Mouse (Mus musculus) hematopoietic stem cell, adult 5-6 weeks (primary cell): ENCODE results near the gene Gm42674. TPM values are rescaled to one million over a fixed set of nuclear protein-coding genes. Genes with fewer than 3 reads are reported as not detected.

Source experiments
- ATAC-seq, 2 experiments: fragments of 125-278 bp in 1 of 2; replicated peaks in 1 of 2; 2 replicates each; pipeline ENCODE4 v1.8.0; 2016 to 2017; ENCODE audit warnings: inconsistent platforms in 2 of 2, mild to moderate bottlenecking in 2 of 2, moderate number of reproducible peaks in 2 of 2, low read depth in 1 of 2, moderate TSS enrichment in 1 of 2; ENCODE audit not compliant: low FRiP score in 2 of 2, poor library complexity in 2 of 2, severe bottlenecking in 2 of 2, insufficient read depth in 1 of 2, low TSS enrichment in 1 of 2
- total RNA-seq: library from RNA; stranded (forward); fragments of 172-1452, 232-1000 nt; gene quantifications from 2 replicates; pipeline ENCODE4 v1.2.3, GENCODE M21; 2017

The Gm42674 gene
- total RNA-seq: not detected in 2 replicates

DNA sequence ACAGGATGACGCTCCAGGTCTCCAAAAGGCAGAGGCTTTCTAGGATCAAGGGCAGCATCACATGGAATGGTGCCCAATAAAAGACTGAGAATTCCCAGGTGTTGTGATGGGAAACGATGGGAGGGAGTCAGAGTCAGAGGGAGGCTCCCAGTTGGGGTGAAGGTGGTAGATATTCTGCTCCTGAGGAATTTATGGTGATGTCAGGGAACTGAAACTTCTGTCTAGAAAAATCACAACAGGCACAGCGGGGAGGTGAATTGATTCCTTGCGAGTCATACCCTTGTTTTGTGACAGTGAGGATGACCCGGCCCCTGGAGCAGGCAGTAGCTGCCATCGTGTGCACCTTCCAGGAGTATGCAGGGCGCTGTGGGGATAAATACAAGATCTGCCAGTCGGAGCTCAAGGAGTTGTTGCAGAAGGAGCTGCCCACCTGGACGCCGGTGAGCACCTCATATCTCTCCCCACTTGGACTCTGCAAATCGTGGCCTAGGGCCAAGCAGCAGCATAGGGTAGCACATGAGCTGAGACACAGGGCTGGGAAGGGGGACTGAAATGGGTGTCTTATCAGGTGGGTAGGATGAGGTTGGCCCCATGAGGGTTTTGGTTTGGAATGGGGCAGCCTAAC lies at the start of gene Gm42674:
Gene Gm42674, plus strand, starts transcription at position 419 of the 625 bp plus-strand sequence.
- ATAC-seq: no peak

DNA sequence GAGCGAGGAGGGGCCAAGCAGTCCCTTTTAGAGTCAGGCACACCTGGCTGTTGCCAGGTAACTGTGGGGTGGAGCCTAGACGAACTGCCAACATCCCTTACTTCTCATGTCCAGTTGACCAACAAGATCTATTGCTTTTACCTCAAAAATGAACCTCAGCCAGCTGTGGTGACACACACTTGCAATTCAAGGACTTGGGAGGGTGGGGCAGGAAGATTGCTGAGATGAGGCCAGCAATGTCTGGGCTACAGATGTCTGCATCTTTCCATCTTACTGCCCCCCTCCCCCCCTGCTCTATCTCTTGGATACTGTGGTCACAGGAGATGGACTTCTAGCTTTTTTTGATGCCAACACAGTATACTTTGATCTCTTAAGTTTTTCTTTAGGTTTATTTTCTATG lies 49.5 kb upstream of the Gm42674 start:
- ATAC-seq: no peak

- no peak for ATAC-seq
These were observed 45.8 kb upstream of the Gm42674 start for GRCm38 (mm10) chr3:90555954-90556353.

- ATAC-seq: no peak
These were observed 41.6 kb upstream of the Gm42674 start, which contains the start of gene S100a3 for GRCm38 (mm10) chr3:90560008-90560628. Gene S100a3 (plus strand): TSS chr3:90560578.

GRCm38 (mm10) chr3:90574691-90575090 lies 27.0 kb upstream of the Gm42674 start:
- no peak for ATAC-seq

DNA sequence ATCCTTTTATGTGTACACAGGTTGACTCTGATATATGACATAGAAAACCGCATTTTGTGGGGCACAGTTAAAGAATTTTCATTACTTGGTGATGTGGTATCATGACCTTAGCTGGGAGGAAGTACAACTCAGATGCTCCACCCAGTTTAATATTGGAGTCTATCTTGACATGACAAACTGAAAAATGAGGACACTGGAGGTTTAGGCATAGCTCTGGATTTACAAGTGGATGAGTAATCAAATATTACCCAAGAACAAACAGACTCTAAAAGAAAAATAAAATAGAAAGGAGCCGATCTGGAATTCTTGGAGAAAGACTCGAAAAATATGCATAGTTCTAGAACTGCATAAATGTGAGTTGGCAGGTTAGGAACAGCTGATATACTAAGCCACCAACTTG lies 26.4 kb upstream of the Gm42674 start:
- ATAC-seq: no peak

DNA sequence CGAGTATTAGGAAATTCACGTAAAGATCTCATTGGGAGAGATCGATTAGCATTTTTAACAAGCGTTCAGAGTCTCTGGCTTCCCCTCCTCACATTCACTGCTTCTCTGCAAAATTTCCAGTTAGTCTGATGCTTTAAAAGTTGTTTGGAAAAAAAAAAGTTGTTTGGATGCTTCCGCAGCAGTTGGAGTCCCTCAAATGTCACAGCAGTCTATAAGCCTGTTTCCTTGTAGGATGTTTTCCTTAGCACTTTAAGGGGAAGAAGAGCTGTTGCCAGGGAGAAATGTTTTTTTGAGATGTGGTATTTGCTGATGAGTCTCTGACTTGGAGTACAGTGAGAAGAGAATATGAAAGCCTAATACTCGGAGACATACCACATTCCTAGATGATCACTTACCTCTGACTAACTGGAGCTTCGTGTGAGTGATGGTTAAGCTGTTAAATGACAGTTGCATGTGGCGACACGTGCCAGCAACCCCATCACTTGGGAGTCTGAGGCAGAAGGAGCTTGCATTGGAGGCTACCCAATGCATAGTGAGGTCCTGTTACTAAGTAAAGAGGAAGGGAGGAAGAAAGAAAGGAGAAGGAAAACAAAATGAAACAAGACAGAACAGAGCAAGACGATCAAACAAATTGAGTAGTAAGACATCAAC lies 25.2 kb upstream of the Gm42674 start:
- ATAC-seq: no peak

DNA sequence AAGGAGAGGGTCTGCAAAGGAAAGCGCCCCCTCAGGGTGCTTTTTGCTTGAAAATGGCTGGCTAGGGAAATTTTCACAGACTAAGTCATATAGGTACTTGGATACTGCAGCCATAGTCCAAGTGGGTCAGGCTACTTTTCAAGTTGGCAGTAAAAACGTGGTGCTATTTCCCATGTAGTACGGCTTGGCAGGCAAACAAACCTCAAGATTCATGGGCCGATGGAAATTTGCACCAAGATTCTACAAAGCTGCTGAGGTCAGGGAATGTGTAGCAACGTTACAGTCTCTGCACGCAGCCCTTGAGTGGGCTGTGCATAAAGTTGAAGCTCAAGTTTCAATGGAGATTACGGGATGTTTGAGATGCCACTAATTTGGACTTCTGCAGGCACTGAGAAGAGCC lies 22.3 kb upstream of the Gm42674 start:
- ATAC-seq: no peak

DNA sequence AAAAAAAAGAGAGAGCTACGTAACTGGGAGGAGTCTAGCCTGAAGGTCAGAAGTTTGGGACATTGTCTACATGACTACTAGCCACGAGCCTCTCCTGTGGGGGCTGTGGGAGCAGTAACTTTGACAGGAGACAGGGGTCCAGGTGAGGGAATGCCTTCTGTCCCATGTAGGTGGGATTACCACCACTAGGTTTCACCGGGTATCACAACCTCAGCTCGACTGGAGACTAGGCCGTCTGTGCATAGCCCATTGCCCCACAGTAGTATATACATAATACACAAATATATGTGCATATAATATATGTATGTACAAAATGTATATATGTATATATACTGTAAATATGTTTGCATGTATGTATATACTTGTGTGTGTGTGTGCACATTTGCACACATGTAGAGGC lies 20.6 kb upstream of the Gm42674 start:
- no peak for ATAC-seq

- ATAC-seq: no peak
These were observed 19.5 kb upstream of the Gm42674 start for GRCm38 (mm10) chr3:90582156-90582555.

GRCm38 (mm10) chr3:90582556-90582955 lies 19.1 kb upstream of the Gm42674 start:
- ATAC-seq: no peak

GRCm38 (mm10) chr3:90583893-90584292 lies 17.8 kb upstream of the Gm42674 start:
- ATAC-seq: no peak

- peak in 1 of 2 experiments; percentile 46; a peak in 1 of 4 replicates for ATAC-seq
These were observed 16.1 kb upstream of the Gm42674 start for GRCm38 (mm10) chr3:90585595-90585994.

- ATAC-seq: no peak
These were observed 15.6 kb upstream of the Gm42674 start for GRCm38 (mm10) chr3:90586016-90586643.

- ATAC-seq: peak; percentile 80
These were observed 14.8 kb upstream of the Gm42674 start for GRCm38 (mm10) chr3:90586906-90587305.

DNA sequence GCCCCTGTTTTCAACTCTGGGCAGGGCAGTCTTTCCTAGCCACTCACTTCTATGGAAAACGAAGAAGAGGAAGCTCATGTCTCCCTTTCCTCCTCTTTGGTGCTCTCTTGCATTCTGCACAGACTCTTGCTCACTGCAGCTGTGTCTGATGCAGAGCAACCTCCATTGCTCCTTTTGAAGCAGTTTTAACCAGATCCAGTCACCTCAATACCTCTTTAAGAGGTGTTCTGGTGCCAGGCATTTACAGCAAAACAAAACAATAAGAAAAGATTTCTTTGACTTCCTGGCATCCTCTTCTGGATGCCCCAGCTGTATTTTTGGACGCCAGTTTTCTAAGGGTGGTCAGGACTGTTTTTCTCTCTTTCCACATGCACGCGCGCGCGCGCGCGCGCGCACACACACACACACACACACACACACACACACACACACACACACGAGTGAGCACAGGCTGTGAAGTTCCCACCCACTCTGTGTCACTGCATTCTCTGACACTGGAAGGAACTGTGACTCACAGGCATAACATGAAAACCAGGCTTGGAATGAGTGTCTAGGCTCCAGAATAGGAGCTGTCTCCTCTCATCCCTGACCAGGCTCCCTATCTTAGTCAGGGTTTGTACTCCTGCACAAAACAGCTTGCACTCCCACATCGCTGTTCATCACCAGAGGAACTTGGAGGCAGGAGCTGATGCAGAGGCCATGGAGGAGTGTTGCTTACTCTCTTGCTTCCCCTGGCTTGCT lies 14.2 kb upstream of the Gm42674 start:
- ATAC-seq: no peak

DNA sequence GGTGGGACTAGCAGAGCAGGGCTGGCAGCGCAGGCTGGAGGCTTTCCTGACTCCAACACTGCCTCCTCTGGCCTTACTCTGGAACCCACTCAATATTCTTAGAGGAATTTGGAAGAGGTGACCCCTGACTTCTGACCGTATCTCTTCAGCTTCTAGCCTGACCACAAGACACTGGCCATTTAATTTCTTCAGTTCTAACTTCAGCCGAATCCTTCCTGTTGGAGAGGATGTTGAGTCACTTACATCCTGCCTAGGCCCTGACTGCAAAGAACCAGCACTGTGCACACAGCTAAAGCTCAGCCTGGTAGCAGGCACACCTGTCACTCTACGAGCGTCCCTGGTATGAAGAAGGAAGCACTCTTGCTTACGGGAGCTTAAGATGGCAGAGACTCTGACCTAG lies 12.3 kb upstream of the Gm42674 start:
- peak; percentile 54 to 61 for ATAC-seq

- ATAC-seq: no peak
These were observed 11.8 kb upstream of the Gm42674 start, which contains the start of gene S100a2 for GRCm38 (mm10) chr3:90589947-90590346. Gene S100a2 (plus strand): TSS chr3:90590247.
